Mouse (Mus musculus) large intestine, adult 2 months (tissue): ENCODE results near the gene Med12l. TPM values are rescaled to one million over a fixed set of nuclear protein-coding genes. Genes with fewer than 3 reads are reported as not detected.

Experiments used
- DNase-seq: peaks from one replicate; pipeline ENCODE4 v3.0.0-alpha.2; 2012; ENCODE audit warnings: low read depth, low spot score
- WGBS: fragments of 180-500 bp; shearing (Covaris S2); methylation state at CpG from one replicate; pipeline ENCODE4 v1.1.7; 2018; 5-methylcytosine and 5-hydroxymethylcytosine counted together
- polyA plus RNA-seq: library from polyadenylated mRNA; depleted of rRNA; stranded (reverse); fragments of >200 nt; gene quantifications from 2 replicates; pipeline ENCODE4 v1.2.3, GENCODE M21; 2012; rRNA removed

The Med12l gene
- polyA plus RNA-seq, 1 experiment = 0.14 TPM

DNA sequence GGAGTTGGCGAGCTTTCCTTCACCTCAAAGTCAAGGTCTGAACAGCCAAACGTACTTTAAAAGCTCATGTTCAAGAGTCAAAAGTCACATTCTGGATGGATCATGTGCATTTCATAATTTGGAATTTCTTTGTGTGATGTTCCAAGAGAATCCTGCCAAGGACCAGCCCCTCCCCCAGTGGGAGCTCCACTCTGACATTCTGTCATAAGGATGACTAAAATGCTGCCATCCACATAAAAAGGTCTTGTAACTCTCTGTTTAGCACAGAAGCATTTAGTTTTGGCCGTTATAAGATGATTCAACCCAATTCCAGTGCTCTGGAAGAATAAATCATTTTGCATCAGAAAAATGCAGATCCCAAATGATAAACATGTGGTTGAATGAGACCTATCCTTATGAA lies 348.5 kb downstream of the Med12l start:
- WGBS = 81% methylated on average over 3 of the region's 3 CpGs

DNA sequence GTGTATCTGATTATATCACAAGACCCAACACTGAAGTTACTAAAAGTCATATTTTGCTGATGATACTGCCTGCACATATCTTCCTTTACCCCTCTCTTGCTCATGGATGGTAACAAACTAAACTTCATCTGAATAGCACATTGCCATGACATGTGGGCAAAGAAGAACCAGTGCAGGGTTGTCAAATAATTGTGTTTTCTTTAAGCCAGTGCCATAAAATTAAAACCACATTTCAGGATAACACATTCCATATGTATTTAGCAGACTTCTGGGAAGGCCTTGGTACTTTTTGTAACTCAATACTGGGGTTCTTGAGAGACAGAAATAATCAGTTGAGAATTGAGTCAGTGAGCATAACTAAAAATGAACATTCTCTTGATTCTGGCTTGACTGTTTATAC lies 354.5 kb downstream of the Med12l start:
- no peak for DNase-seq

More for the DNA sequence above, 348.5 kb downstream of the Med12l start:
- no peak for DNase-seq

DNA sequence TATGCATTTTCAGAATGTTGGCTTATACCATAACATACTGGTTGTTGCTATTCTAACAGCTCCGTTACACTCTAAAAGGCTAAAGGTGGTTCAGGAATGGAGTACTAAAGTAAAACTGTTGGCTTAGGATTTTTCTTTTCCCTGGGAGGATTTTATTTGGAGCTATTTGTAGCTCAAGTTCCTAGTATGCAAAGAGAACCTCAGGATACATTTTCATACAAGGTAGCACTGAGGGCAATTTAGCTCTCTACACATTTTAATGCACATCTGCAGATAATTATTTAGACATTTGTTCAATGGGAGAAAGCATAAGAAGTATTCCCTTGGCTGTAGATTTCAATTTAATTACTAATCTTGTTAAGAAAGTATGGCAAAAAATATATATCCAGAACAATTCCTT lies 356.3 kb downstream of the Med12l start:
- 88% methylated on average over 1 of the region's 1 CpGs for WGBS
- no peak for DNase-seq

Other genes with a start within 250 kb of the Med12l start
- gene Mindy4b-ps, start 183.5 kb upstream of the Med12l start, polyA plus RNA-seq = not detected in 2 replicates
- not detected in 2 replicates for gene Clrn1, start 120.5 kb upstream of the Med12l start, polyA plus RNA-seq
- 1.6 and 2.0 TPM in 2 replicates for gene Gpr171, start 96.0 kb downstream of the Med12l start, polyA plus RNA-seq
- 12.0 and 12.7 TPM in 2 replicates for gene P2ry14, start 147.8 kb downstream of the Med12l start, polyA plus RNA-seq
- not detected in 2 replicates for gene Gpr87, start 189.3 kb downstream of the Med12l start, polyA plus RNA-seq
- gene P2ry13, start 205.1 kb downstream of the Med12l start, polyA plus RNA-seq = 1.7 and 2.9 TPM in 2 replicates